Mouse (Mus musculus): ENCODE results near the gene Larp1.

The Larp1 gene

DNA sequence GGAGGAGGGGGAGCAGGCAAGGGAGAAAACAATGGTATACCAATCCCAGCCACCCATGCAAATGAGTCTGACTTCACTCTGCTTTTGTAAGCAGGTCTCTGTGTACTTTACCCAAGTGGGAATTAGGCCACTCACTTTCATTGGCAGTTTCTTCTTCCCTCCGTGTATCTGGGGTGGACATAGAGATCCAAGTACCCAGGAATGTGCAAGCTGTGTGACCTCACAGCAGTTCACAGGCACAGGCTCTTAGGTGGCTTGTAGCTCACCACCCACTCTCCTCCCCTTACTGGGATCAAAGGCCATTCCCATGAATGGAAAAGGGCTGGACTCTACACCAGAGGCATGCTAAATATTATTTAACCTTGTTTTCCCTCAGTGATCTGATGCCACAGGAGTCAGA is 10.0 kb upstream of the Larp1 start:
- no peak for DNase-seq (ENCODE audit: low read depth in 2 of 2, low spot score in 2 of 2)

GRCm38 (mm10) chr11:58003126-58003525 is 5.7 kb upstream of the Larp1 start:
- DNase-seq (ENCODE audit: low read depth in 2 of 2, low spot score in 2 of 2): no peak

- DNase-seq (ENCODE audit: low read depth in 2 of 2, low spot score in 2 of 2): no peak
These were observed 5.1 kb upstream of the Larp1 start for GRCm38 (mm10) chr11:58003734-58004133.

GRCm38 (mm10) chr11:58005110-58005509 is 3.8 kb upstream of the Larp1 start:
- DNase-seq (ENCODE audit: low read depth in 2 of 2, low spot score in 2 of 2): no peak

DNA sequence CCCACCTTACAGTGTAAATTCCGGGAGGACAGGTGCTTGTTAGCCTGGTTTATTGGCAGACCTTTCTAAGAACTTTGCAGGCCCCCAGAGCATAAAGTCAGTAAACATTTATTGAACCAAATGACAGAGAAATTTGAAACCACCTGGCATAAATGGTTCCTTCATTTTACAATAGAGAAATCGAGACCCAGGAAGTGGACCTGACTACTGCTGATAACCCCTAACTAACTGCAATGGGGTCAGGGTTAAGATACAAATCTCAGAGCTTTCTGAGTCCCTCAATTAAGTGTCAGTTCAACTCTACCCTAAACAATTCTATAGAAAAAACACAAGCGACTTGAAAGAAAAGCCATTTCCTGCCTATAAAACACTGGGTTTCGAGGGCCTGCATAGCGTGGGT is 851 bp upstream of the Larp1 start:
- no peak for DNase-seq (ENCODE audit: low read depth in 2 of 2, low spot score in 2 of 2)

DNA sequence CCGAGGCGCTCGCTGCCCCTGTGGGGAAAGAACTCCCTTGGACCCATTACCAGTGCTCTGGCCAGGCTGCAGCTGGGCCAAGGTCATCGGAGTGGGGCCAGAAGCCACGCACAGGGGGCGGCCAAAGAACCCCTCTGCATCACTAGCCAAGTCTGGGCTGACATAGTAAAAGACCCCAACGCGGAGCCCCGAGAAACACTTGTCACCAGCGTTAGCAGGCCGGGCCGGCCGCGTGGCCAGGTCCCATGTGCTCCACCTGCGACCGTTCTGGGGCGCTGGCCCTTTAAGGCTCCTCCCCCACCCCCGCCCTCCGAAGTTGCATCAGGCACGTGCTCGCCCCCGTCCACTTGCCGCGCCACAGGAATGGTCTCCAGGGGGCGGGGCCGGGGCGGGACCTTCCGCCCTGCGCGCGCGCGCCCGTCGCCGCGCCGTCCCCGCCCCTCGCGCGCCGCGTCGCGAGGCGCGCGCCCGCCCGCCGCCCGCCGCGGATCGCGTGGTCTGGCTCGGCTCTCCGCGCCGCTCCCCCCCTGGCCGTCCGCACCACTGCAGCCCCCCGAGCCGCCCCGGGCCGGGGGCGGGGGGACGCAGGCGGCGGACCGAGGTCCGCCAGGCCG is 320 bp upstream of the Larp1 start:
- DNase-seq (ENCODE audit: low read depth in 2 of 2, low spot score in 2 of 2): peak; percentile 60 to 71

DNA sequence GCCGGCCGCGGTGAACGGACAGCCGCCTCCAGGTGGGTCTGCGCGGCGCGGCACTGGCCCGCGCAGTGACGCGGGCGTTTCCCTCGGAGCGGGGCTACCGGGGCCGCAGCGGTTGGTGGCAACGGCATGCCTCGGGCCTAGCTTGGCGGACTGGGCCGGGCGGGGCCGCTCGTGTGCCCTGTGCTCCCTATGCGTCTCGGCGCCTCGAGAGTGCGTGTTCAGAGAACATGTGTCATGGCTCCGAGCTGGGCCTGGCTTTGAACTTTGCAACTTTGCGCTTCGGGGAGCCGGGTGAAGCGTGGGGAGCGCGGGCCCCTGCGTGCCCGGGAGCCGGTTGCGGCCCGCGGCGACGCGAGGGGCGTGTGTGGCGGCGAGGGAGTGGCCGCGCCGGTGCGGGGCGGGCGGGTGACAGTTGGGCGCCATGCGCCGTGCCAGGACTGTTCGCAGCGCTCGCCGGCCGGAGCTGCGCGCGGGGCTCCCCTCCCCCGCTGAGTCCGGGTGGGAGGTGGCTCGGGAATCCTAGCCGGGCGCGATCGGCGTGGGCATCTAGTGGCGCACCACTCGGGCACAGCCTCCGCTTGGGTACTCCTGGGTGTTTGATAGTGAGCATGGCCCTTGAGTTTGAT is 765 bp downstream of the Larp1 start:
- DNase-seq (ENCODE audit: low read depth in 2 of 2, low spot score in 2 of 2): peak; percentile 58 to 66

- DNase-seq (ENCODE audit: low read depth in 2 of 2, low spot score in 2 of 2): peak; percentile 24 to 35
These were observed 1.4 kb downstream of the Larp1 start for GRCm38 (mm10) chr11:58010226-58010781.

DNA sequence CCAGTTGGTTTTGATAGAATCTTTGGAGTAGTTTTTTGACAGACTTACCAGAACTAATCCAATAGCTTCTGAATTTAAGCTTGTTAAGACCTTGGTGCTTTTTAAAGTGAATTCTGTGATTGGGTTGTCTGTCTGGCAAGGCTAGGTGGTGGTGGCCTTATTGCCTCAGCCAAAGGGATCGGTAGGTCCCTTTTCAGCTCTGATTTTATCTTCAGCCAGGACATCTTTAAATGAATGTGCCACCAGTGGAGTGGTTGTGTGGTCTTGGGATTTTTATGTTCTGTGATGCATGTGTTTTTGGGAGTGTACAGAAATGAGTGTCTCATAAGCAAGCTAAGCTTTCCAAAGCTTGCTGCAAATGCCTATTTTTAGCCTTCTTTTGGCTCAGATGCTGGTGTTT is 2.1 kb downstream of the Larp1 start:
- no peak for DNase-seq (ENCODE audit: low read depth in 2 of 2, low spot score in 2 of 2)

DNA sequence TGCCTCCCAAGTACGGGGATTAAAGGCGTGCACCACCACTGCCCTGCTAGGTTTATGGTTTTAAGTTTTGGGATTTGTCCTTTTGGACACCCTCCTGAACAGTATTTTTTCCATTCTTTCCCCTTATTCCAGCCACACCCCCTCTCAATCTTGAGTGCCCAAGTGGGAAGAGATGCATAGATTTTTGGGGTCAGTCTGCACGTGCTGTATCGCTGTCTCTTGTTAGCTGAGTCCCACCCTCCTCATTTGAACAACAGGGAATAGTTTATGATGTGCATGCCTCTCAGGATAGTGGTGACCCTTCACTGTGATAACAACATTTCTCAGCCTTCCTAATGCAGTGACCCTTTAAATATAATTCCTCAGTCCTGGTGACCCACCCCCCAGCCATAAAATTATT is 2.9 kb downstream of the Larp1 start:
- DNase-seq (ENCODE audit: low read depth in 2 of 2, low spot score in 2 of 2): no peak

DNA sequence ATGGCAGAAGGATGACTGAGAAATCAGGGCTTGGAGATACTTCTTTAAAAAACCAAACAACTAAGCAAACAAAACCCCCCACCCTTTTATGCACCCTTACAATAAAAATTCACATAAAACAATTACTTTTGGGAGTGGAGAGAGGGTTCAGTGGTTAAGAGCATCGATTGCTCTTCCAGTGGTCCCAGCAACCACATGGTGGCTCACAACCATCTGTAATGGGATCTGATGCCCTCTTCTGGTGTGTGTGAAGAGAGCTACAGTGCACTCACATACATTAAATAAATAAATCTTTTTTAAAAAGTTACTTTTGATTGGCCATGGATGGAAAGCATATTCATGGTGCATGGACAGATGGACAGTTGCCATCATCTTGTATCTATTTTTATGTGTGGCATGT is 3.8 kb downstream of the Larp1 start:
- DNase-seq (ENCODE audit: low read depth in 2 of 2, low spot score in 2 of 2): no peak

DNA sequence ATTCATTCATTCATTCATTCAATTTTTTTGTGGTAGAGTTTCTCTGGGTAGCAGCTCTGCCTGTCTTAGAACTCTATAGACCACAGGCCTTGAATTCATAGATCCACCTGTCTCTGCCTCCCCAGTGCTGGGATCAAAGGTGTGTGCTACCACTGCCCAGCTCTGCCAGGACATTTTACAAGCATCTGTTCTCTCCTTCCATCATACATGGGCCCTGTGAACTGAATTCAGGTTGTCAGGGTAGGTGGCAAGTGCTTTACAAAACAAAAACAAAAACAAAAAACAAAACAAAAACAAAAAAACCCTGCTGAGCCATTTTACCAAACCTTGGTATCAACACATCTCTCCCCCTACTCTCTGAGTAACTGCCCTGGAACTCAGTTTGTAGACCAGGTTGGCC is 4.2 kb downstream of the Larp1 start:
- no peak for DNase-seq (ENCODE audit: low read depth in 2 of 2, low spot score in 2 of 2)

- DNase-seq (ENCODE audit: low read depth in 2 of 2, low spot score in 2 of 2): no peak
These were observed 5.7 kb downstream of the Larp1 start for GRCm38 (mm10) chr11:58014604-58015003.

- no peak for DNase-seq (ENCODE audit: low read depth in 2 of 2, low spot score in 2 of 2)
These were observed 6.5 kb downstream of the Larp1 start for GRCm38 (mm10) chr11:58015339-58015738.

DNA sequence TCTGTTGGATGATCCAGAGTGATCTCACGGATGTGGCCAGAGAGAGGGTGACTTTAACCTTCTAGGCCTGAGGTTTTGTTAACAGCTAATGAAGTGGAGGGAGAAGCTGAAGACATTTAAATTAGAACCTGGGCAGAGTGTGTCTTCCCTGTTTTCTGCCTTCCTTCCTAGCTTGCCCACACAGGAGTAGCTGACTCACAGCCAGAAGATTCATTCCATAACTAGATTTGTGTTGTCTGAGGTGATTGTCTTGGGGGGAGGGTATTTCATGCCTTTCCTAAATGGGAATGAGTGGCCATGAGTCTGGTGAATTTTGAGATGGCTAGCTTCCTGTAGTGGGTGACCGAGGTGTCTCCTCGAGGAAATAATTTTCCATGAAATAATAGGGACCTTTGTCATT is 7.5 kb downstream of the Larp1 start:
- DNase-seq (ENCODE audit: low read depth in 2 of 2, low spot score in 2 of 2): no peak

GRCm38 (mm10) chr11:58017422-58017821 is 8.6 kb downstream of the Larp1 start:
- DNase-seq (ENCODE audit: low read depth in 2 of 2, low spot score in 2 of 2): no peak

DNA sequence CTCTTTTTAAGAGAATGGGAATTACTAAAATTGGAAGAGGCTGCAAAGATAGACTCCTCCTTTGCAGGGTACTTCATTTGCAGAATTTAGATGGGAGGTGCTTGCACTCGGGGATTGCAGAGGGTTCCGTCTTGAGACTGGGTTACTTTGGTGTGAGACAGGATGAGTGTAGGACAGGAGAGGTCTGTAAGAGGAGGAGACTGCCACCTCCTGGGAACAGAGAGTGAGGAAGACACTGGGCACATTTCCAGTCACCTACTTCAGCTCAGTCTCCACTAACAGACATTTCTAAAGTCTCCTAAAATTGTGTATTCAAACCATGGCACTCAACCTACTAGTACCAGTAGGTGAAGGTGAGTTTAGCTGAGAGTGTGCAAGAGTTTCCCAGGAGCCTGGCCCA is 9.4 kb downstream of the Larp1 start:
- no peak for DNase-seq (ENCODE audit: low read depth in 2 of 2, low spot score in 2 of 2)

- DNase-seq (ENCODE audit: low read depth in 2 of 2, low spot score in 2 of 2): peak in 1 of 2 experiments; percentile 12
These were observed 9.8 kb downstream of the Larp1 start for GRCm38 (mm10) chr11:58018701-58019100.

DNA sequence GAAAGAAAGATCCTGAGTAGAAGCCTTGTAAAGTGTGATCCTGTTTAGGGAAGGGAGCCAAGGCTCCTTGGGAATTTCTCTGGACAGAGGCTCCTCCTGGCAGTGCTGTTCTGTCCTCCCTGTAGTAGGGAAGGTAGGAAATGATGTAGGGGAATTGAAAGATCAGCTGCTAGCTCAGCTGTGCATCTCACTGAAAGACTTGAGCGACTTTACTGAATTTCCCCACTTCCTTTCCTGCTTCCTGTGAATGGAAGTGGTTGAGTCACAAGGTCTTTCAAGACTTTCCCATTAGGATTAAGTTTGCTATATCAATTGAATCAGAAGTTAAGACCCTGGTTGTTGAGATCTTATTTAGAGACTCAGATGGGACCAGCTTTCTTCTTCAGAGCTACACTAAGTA is 12.2 kb downstream of the Larp1 start:
- DNase-seq (ENCODE audit: low read depth in 2 of 2, low spot score in 2 of 2): no peak

GRCm38 (mm10) chr11:58021618-58022017 is 12.8 kb downstream of the Larp1 start:
- DNase-seq (ENCODE audit: low read depth in 2 of 2, low spot score in 2 of 2): no peak

- no peak for DNase-seq (ENCODE audit: low read depth in 2 of 2, low spot score in 2 of 2)
These were observed 15.4 kb downstream of the Larp1 start for GRCm38 (mm10) chr11:58024271-58024670.

DNA sequence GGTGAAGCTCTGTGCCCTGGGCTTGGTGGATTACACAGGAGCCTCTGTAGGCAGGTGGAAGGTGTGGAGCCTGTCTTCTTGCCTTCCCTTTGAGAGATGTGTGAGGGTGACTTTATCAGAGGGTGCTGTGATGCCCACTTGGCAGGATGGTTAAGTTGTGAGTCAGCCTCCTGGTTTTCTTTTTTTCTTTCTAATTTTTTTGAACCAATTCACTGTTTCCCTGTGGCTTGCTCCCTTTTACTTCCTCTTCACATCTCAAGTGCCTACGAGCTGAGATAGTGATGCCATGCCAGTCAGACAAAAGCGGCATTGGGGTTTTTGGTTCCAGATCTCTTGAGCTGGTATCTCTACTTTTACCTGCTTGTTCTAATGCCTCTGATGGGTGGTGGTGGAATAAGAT is 15.8 kb downstream of the Larp1 start:
- no peak for DNase-seq (ENCODE audit: low read depth in 2 of 2, low spot score in 2 of 2)

DNA sequence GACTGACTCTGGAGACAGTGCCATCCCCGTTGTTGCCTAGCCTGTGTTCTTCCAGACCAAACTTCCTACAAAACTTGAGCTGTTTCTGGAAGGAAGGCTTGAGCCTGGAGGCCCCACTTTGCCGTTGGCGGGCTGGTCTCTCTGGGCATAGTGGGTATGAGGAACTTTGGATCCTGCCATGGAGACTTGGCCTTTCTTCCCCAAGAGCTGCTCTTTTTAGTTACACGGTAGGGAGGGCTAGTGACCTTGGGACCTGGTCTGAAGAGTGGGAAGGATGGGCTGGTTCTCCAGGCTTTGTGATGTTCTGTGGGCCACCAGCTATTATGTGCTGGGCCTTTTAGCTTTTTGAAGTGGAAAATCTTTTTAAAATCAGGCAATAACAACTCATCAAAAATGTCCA is 17.0 kb downstream of the Larp1 start:
- no peak for DNase-seq (ENCODE audit: low read depth in 2 of 2, low spot score in 2 of 2)

Data from CD8-positive naive resting alpha-beta T cell, adult 2 months (primary cell).